Mouse (Mus musculus): ENCODE measurements at regions not wholly inside any gene's neighbourhood (a gene's known extent, or its start where the extent isn't known, plus 50 kb on each side); places are given as distances from the start of the nearest gene placed in this dataset.

GRCm38 (mm10) chr4:87386271-87386670 lies 156.0 kb upstream of the Slc24a2 start:
- DNase-seq: no peak

- DNase-seq: no peak
Observed at GRCm38 (mm10) chr4:87385221-87385739, 155.0 kb upstream of the Slc24a2 start.

DNA sequence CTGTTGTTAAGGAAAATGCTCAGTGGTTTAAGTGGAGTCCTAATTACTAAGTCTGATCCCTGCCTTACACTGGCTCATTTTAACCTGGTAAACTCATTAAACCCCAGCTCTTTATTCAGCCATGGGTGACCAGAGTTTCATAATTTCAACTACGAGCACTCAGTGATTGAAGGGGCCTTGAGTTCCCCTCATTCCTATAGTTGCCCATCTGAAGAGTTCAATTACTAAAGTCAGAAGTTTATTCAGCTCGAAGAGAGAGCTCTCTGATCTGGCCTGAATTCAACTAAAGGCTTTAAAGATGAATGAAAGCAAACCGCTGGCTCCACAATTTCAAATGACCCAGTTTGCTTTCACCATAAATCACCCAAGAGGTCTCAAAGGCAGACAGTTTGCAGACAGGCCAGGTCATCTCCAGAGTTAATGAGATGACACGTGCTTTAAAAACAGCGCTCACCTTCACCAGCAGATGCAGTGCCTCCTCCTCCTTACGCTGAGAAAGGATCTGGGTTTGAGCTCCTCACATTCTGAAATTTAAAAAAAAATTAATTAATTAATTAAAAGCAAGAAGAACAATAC lies 154.3 kb upstream of the Slc24a2 start:
- peak; percentile 20 for DNase-seq

- DNase-seq: no peak
Observed at GRCm38 (mm10) chr4:87380716-87381115, 150.4 kb upstream of the Slc24a2 start.

DNA sequence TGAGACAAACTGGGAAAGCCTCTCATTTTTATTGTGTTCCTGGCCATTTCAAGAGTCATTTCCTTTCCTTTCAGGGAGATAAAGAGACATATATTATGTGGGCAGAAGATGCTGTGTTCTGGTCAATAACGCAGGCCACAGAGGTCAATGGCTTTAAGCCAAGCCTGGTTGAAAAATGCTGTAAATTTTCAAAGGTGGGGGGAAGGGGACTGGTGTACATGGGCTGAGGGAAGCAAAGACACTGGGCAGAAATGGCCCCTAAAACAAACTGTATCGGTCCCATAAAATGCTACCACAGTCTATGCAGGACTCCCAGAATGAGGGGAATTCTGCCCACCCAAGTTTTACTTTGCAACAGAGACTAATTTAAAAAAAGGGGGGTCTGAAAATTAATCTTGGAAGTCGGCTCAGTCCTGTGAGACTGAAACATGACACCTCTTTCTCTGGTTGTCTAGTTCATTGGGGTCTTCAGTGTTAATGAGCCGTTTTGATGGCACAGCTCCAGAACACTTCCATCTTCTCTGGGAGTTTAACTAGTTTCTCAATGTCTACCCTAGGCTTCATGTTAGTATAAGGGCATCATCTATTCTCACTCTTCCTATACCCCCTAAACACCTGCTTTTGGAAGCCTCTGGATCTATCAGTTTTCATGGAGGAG lies 149.4 kb upstream of the Slc24a2 start:
- no peak for DNase-seq

GRCm38 (mm10) chr4:87371960-87372359 lies 141.7 kb upstream of the Slc24a2 start:
- DNase-seq: no peak

DNA sequence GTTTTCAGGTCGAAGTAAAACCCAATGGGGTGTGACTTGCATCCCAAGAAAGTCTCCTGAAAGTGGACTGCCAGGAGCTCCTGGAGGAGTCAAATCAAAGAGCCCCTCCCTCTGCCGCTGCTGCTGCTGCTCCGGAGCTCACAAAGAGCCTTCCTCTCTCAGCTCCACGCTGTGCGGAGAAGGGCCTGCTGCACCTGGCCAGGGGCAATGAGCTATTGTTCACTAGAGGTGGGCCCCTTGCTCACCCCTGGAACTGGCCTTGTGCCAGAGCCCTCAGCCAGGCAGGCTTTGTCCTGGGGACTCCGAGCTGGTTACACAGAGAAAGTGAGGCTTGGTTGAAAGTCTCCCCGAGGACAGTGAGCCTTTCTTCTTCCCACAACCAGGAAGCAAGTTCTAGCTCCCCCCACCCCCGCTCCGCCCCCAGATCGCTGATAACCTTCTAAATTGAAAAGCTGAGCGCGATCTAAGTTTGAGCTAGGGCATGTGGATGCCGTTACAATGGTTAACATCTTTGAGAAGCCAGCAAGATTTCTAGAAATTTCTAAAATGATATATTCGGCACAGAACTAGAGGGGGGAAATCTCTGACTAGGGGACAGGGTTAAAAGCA lies 139.5 kb upstream of the Slc24a2 start:
- DNase-seq: peak; percentile 16

- peak; percentile 69 for DNase-seq
Observed at GRCm38 (mm10) chr4:87368413-87369160, 138.3 kb upstream of the Slc24a2 start.

GRCm38 (mm10) chr4:87367732-87368412 lies 137.6 kb upstream of the Slc24a2 start:
- peak; percentile 91 for DNase-seq

- peak; percentile 34 for DNase-seq
Observed at GRCm38 (mm10) chr4:87362201-87362600, 131.9 kb upstream of the Slc24a2 start.

- DNase-seq: peak; percentile 63
Observed at GRCm38 (mm10) chr4:87359483-87359882, 129.2 kb upstream of the Slc24a2 start.

DNA sequence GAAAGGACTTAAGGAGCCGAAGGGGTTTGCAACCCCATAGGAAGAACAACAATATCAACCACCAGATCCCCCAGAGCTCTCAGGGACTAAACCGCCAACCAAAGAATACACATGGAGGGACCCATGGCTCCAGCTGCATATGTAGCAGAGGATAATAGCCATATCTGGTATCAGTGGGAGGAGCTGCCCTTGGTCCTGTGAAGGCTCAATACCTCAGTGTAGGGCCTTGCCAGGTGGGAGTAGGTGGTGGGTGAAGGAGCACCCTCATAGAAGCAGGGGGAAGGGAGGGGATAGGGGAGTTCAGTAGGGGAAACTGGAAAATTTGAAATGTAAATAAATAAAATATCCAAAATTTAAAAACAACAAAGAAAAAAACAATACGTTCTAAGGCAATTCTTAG lies 128.7 kb upstream of the Slc24a2 start:
- no peak for DNase-seq

GRCm38 (mm10) chr4:87332968-87333367 lies 102.7 kb upstream of the Slc24a2 start:
- DNase-seq: no peak

DNA sequence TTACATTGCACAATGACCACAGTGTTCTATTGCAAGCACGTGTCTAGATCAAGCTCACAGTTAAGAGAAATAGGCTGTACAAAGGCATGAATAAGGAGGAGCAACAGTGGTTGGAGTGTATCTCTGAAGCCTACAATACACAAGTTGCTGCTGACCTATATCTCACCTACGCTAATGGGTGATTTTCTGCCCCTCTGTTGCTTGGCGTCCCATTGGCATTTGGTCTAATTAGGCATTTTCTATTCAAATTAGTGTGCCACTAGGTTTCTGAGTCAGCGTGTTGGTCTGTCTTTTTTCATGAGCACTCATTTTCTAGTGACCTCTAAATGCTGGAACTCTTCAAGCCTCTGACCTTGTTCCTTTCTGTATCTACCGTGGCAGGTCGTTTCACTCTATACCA lies 98.9 kb upstream of the Slc24a2 start:
- no peak for DNase-seq

GRCm38 (mm10) chr4:87321726-87322349 lies 91.6 kb upstream of the Slc24a2 start:
- DNase-seq: no peak

GRCm38 (mm10) chr4:87298129-87298528 lies 67.9 kb upstream of the Slc24a2 start:
- DNase-seq: no peak

DNA sequence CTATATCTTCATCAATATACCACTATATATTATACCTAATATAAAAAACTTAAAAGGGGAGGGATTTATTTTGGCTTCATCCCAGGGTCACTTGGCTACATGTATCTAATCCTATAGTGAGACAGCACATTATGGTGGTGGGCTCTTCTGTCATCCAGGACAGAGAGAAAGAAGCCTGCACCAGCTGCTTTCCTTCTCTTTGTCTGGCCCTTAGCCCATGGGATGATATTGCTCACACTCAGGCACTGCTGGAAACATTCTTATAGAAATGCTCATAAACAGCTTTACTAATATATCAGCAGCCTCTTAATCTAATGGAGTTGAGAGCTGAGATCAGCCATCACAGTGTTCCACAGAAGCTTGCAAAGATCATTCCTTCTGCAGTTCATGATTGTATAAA lies 64.3 kb upstream of the Slc24a2 start:
- DNase-seq: no peak

Data from adrenal gland, postnatal 14 days (tissue).